Mouse (Mus musculus) CH12.LX (cell line): Measurements from ENCODE around the gene Fads2.

ENCODE experiments used
- CTCF ChIP-seq, 2 experiments: IDR thresholded peaks in 1 of 2; conservative IDR thresholded peaks in 1 of 2; 2 replicates each; pipeline ENCODE4 v1.5.1; 2011 to 2012; ENCODE audit warnings: low read depth in 2 of 2, low read length in 2 of 2, improper control_type of control experiment in 1 of 2, inconsistent platforms in 1 of 2, mild to moderate bottlenecking in 1 of 2, moderate library complexity in 1 of 2
- E2F4 ChIP-seq: IDR thresholded peaks from 2 replicates; pipeline ENCODE4 v1.6.1; 2011; ENCODE audit warnings: low read depth, low read length, improper control_type of control experiment; ENCODE audit not compliant: insufficient replicate concordance
- JUN ChIP-seq: IDR thresholded peaks from 2 replicates; pipeline ENCODE4 v1.6.1; 2011; ENCODE audit warnings: low read depth, mild to moderate bottlenecking, low read length, improper control_type of control experiment, moderate library complexity; ENCODE audit not compliant: insufficient read depth
- MAX ChIP-seq: IDR thresholded peaks from 2 replicates; pipeline ENCODE4 v1.6.1; 2011; ENCODE audit warnings: low read length, improper control_type of control experiment
- NELFE ChIP-seq: IDR thresholded peaks from 2 replicates; pipeline ENCODE4 v1.6.1; 2011; ENCODE audit warnings: low read depth, low read length, improper control_type of control experiment
- NRF1 ChIP-seq: IDR thresholded peaks from 2 replicates; pipeline ENCODE4 v1.6.1; 2014; ENCODE audit warnings: low read depth, mild to moderate bottlenecking, inconsistent platforms, low read length, improper control_type of control experiment, moderate library complexity
- POLR2AphosphoS2 ChIP-seq: IDR thresholded peaks from 2 replicates; pipeline ENCODE4 v1.6.1; 2011; ENCODE audit warnings: low read depth, low read length, improper control_type of control experiment
- SMC3 ChIP-seq: IDR thresholded peaks from 2 replicates; pipeline ENCODE4 v1.6.1; 2011; ENCODE audit warnings: low read depth, low read length, improper control_type of control experiment
- UBTF ChIP-seq: IDR thresholded peaks from 2 replicates; pipeline ENCODE4 v1.6.1; 2012; ENCODE audit warnings: low read depth, mild to moderate bottlenecking, inconsistent platforms, low read length, improper control_type of control experiment, moderate library complexity
- USF2 ChIP-seq: conservative IDR thresholded peaks from 2 replicates; pipeline ENCODE4 v1.6.1; 2011; ENCODE audit warnings: low read depth, low read length, improper control_type of control experiment
- ZKSCAN1 ChIP-seq: IDR thresholded peaks from 2 replicates; pipeline ENCODE4 v1.6.1; 2012; ENCODE audit warnings: low read depth, inconsistent platforms, low read length, improper control_type of control experiment, borderline replicate concordance

DNA sequence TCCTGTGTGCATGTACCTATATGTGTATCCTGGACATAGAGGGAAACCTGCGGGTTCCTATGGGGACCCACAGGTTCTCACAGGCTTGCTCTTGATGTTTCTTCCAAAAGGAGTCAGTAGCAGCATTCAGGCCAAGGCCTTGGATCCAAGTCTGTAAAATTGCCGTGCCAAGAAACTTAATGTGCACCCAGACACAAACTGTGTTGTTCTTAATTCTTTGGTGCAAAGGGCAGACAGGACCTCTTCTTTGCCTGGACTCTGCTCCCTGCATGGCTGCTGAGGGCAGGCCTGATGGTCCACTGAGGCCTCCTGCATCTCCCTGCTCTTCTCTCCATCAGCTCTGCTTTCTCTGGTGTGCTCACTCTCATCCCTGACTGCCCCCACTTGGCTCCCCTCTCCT, 71.8 kb downstream of the Fads2 start:
- TF ChIP-seq NELFE: no peak
- TF ChIP-seq CTCF (conservative IDR thresholded peaks at IDR 0.05 in 1 of 2, IDR thresholded peaks at IDR 0.05 in 1 of 2; ENCODE audit: low read depth in 2 of 2, low read length in 2 of 2): no peak
- TF ChIP-seq POLR2AphosphoS2: no peak
- no peak for TF ChIP-seq UBTF
- TF ChIP-seq E2F4: no peak
- TF ChIP-seq SMC3: no peak
- TF ChIP-seq MAX: no peak
- TF ChIP-seq USF2: no peak
- TF ChIP-seq NRF1: no peak
- no peak for TF ChIP-seq JUN
- no peak for TF ChIP-seq ZKSCAN1
